Mouse (Mus musculus) embryonic fibroblast, embryonic 13.5 days (primary cell): ENCODE measurements around the gene Cacna1c.

Experiments
- CTCF ChIP-seq: IDR thresholded peaks from 2 replicates; pipeline ENCODE4 v1.5.1; 2011; ENCODE audit warnings: mild to moderate bottlenecking, control low read depth, low read length, moderate library complexity, borderline replicate concordance; ENCODE audit not compliant: insufficient read depth
- POLR2A ChIP-seq: IDR thresholded peaks from 2 replicates; pipeline ENCODE4 v1.6.1; 2011; ENCODE audit warnings: low read depth, mild to moderate bottlenecking, control low read depth, low read length, moderate library complexity

- no peak for TF ChIP-seq POLR2A
- no peak for TF ChIP-seq CTCF
Observed at GRCm38 (mm10) chr6:119165677-119166076, 30.5 kb downstream of the Cacna1c start.
